Mouse (Mus musculus) central nervous system, embryonic 18 days (tissue): ENCODE measurements around the gene Vmn1r184. TPM values are rescaled to one million over a fixed set of nuclear protein-coding genes. Genes with fewer than 3 reads are reported as not detected.

Source experiments
- polyA plus RNA-seq: library from polyadenylated mRNA; depleted of rRNA; stranded (reverse); fragments of >200 nt; gene quantifications from 2 replicates; pipeline ENCODE4 v1.2.3, GENCODE M21; 2012; rRNA removed

Vmn1r184 gene
- polyA plus RNA-seq, result not detected in 2 replicates

GRCm38 (mm10) chr7:26260034-26260433 is at the start of gene Vmn1r184:
Gene Vmn1r184 (plus strand): TSS chr7:26260334.

GRCm38 (mm10) chr7:26306926-26307325 is 46.8 kb downstream of the Vmn1r184 start, which contains the start of gene Cyp2a4:
Gene Cyp2a4 (plus strand): TSS chr7:26307169.

Other genes starting within 250 kb of the Vmn1r184 start
- not detected in 2 replicates for gene Cyp2b13, start 198.8 kb upstream of the Vmn1r184 start, polyA plus RNA-seq
- not detected in 2 replicates for gene Cyp2b9, start 86.9 kb upstream of the Vmn1r184 start, polyA plus RNA-seq
- not detected in 2 replicates for gene Cyp2a4, start 46.8 kb downstream of the Vmn1r184 start, polyA plus RNA-seq
- gene Nlrp9c, start 143.4 kb downstream of the Vmn1r184 start, polyA plus RNA-seq, result not detected in 2 replicates
- not detected in 2 replicates for gene Nlrp4a, start 174.8 kb downstream of the Vmn1r184 start, polyA plus RNA-seq